Mouse (Mus musculus) T-helper 2 cell (primary cell): ENCODE measurements around the gene Commd6.
"Not testable (repeated sequence)": the region's sequence is repeated elsewhere in the genome, so short reads cannot be mapped to it uniquely, and the experiment has no call there.

Experiments used
- in situ Hi-C: fragments of 300-600 bp; cut with MboI, MseI; formaldehyde crosslinking; loops from one replicate; pipeline ENCODE4 v1.15.1; 2025; ENCODE audit warnings: high pct_unique_total_duplicates

The Commd6 gene

DNA sequence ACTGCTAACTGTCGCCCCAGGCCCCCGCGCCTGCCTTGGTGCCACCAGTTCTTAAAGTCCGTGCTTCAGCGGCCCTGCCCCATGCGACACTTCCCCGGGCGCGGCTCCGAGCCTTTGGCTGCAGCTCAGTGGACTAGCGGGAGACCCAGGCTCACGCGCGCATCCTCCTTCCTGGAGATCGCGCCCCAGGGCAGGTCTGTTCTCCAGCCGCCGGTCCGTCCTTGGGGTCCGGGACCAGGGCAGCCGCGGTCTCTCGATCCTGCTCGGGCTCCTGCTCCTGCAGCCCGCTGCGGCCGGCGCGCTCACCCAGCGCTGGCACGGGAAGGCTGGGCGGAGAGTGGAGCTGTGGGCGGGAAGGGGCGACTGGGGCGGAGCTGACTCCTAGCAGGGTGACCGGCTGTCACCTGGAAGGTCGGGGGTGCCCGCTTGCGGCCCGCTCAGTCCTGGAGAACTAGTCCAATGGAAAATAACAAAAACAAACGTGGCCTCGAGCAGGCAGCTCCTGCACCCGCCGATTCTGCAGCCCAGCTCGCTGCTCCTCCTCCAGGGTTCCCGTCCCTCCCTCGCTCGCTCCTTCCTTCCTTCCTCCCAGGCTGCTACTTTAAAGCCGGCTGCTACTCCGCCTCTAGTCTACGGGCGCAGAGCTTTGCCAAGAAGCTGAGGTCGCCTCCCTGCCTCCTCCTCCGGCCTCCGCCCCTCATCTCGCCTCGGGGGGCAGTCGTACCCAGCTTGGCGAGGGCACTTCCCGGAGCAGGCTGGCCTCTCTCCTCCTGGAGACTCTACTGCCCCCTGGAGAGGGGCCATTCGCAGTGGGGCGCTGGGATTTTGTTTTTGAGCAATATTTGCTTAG, 31.7 kb downstream of the Commd6 start, which contains the start of gene Tbc1d4:
Gene Tbc1d4 (minus strand): TSS at position 673 of the 850 bp plus-strand sequence.
- in situ Hi-C loops: no loop called here

GRCm38 (mm10) chr14:101607631-101608518, 32.6 kb downstream of the Commd6 start:
- in situ Hi-C loops: no loop called here

DNA sequence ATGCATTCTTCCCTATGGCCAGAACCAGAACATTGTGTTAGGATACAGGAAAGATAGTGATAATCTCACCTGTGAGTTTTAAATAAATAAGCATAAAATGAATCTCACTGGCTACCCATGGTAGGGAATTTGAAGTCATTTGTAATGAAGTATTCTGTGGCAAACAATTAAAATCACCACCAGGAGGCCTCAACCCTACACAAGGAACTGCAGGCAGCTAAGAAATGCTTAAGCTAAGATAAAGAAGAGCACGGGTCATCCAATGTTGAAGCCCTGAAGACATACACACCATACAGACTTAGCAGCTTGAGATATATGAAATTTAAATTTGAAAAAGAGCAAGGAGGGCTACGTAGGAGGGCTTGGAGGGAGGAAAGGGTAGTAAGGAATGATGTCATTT, 34.6 kb downstream of the Commd6 start:
- in situ Hi-C loops: no loop called here

GRCm38 (mm10) chr14:101602851-101603250, 37.6 kb downstream of the Commd6 start:
- in situ Hi-C loops: no loop called here

DNA sequence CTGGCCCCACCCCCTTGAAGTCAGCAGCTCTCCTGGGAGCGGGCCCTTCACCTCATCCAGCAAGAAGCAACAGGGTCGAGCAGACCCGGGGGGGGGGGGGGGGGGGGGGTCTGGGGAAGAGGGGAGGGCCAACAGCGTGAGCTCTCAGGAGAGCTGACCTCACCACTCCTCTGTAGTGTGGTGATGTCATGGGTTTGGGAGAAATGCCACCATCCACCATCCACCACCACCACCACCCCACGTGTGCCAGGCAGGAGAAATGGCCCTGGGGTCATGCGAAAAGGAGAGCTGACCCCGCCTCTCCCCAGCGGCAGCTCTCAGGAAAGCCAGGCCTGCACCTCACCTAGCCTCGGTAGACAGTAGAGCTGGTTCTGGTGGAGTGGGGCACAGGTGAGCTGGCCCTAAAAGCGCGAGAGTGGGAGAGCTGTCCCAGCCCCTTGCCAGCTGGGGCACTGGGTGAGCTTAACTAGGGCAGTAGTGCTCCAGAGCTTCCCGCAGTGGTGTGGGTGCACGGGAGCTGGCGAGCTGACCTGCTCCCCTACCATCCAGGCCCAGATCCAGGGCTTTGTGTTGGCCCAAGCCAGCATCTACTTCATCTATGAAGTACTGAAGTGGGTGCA, 43.3 kb downstream of the Commd6 start:
- in situ Hi-C loops: no loop called here

- in situ Hi-C loops: no loop called here
Observed at GRCm38 (mm10) chr14:101596691-101597090, 43.8 kb downstream of the Commd6 start.

DNA sequence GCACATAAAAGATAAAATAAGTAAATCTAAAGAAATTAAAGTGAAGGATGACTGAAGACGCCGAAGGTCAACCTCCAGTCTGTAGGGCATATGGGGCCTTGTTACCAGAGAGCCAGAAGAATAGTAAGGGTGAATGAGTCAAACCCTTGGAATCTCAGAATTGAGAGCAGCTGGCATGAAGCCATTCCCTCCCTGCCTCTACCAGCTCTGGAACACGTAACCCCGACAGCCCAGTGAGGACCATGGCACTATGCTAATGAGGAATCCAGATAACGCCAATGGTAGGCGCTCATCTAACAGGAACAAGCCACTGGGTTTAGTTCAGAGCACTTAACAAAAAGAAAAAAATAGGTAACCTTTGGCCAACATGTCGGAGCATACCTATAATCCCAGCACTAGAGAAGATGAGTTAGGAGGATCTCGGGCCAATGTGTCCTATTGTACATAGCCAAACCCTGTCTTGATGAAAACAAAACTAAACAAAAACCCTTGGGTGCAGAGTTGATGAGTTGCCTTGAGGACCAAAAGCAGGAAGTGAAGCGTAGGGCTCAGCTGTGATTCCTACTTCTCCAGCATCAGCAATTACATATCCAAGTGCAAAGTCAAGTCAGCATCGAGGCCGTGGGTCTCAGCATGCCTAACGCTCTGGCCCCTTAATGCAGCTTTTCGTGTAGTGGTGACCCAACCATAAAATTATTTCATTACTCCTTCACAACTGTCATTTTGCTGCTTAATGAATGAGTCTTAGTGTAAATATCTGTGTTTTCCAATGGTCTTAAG, 45.0 kb downstream of the Commd6 start:
- in situ Hi-C loops: no loop called here

DNA sequence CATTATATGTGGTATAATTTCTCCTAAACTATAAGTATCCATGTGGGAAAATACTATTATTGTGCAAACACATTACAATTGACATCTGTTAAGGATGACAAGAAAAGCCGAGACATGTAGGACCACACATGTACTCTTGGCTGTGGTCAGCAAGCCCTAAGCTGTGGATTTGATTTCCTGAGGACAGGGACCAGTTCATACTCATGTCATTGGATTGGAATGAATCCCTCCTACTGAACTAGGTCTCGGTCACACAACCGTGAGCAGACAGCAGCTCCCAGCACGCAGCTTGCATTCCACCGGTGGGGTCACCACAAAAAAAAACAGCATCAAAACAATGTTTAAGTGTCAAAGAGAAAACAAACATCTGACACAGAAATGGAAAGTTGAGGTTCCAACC, 46.5 kb downstream of the Commd6 start:
- in situ Hi-C loops: no loop called here

GRCm38 (mm10) chr14:101593340-101593739, 47.1 kb downstream of the Commd6 start:
- in situ Hi-C loops: no loop called here

DNA sequence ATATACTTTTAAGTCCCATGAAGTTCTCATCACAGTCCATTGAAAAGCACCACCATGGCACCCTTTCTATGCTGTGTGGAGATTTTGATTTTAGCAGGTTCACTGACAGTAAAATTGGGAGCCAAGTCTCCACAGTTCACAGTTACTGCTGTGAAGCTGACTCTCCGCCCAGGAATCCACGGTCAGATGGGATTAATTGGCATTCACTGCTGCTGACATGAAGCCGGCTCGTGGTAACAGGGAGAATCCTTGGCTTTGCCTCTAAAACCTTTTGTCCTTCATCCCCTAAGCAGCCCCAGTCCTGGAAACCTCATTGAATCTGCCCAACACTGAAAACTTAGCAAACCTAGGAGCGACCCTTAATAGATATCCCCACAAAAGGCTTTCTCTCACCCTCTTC, 49.4 kb downstream of the Commd6 start:
- in situ Hi-C loops: no loop called here

DNA sequence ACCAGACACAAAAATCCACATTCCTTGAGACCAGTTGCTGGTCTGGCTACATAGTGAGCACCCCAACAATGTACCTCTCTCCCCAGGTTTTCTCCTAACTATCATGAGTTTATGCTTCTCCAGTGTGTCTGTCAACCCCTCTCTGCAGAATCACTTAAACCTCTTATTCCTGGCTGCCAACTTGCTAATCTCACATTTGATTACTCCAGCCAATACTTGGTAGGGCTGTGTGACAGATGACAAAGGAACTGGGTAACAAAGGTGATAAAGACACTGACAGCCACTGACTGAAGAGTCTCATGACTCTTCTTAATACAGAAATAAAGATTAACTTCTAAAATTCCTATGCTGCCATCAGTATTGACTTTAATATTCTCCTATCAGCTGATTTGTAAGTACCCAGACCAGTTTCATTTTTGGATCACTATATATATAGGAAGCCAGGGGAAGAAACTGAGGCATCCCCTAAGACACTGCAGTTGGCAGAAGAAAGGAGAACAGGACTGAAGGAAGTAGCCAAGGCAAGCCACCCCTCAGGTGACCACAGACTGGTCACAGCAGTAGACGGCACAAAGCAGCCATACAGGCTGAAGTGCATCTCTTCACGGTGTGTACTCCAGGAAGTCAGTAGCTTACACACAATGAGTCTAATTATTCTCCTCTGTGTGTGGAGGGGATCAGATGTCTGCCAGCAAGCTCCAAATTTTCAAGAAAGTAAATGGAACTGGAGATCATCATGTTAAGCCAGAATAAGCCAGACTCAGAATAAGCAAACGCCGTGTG, 52.1 kb downstream of the Commd6 start:
- in situ Hi-C loops: not testable (repeated sequence)

DNA sequence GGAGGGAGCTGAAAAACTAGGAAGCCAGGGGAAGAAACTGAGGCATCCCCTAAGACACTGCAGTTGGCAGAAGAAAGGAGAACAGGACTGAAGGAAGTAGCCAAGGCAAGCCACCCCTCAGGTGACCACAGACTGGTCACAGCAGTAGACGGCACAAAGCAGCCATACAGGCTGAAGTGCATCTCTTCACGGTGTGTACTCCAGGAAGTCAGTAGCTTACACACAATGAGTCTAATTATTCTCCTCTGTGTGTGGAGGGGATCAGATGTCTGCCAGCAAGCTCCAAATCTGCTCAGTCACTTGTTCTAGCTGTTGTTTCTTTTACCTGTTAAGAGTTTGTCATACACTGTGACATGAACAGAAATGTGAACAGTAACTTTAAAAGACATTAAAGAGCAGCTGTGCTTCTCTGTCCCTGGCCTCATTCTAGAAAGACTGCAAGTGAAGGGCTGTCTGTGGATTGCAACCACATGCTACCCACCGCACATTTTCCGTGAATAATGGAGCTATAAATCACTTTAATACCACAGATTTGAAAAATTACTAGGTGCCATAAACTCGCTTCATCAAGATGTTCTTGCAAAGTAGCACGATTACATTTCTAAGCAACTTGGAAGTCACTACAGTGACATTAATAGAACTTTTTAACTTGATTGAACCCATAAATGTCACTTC, 53.0 kb downstream of the Commd6 start:
- in situ Hi-C loops: not testable (repeated sequence)

DNA sequence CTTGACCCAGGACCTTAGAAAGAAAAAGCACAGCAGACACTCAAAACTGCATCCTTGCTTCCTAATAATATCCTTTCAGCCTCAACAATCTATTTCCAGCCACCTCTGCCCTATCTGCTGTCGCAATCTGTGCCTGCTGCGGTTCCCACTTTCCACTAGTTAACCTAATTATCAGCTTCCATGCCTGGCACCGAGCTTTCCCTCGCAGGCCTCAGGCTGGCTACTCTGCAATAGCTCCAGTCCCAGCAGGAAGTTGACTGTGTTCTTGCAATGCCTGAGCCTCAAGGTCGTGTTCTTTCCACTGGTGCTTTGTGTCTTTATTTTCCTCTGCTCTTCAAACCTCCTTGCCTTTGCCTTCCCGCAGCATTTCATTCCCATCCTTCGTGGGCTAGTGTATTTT, 54.4 kb downstream of the Commd6 start:
- in situ Hi-C loops: no loop called here
